Mouse (Mus musculus) mesoderm, embryonic 11.5 days (tissue): ENCODE results near the gene Grk2.
A peak's percentile ranks its signal among the peaks of the same experiment; 100 is the strongest.

Source experiments
- DNase-seq: peaks from one replicate; pipeline ENCODE4 v3.0.0-alpha.2; 2012; ENCODE audit warnings: low read depth, low spot score

Gene Grk2

DNA sequence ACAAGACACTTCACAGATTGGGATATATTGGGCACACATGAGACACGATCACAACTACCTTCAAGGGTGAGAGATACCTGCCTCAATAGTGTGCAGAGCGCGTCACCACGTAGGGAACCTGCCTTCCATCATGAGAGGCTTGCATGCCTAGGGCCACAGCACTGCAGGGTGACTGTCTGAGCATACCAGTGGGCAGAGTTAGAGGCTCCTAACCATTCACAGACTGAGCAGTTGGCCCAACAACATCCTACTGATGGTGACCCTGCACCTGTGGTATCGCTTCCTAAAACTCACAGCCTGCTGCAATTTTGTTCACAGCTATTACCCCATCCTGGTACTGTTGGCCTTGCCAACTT is 2.4 kb downstream of the Grk2 start:
- no peak for DNase-seq

DNA sequence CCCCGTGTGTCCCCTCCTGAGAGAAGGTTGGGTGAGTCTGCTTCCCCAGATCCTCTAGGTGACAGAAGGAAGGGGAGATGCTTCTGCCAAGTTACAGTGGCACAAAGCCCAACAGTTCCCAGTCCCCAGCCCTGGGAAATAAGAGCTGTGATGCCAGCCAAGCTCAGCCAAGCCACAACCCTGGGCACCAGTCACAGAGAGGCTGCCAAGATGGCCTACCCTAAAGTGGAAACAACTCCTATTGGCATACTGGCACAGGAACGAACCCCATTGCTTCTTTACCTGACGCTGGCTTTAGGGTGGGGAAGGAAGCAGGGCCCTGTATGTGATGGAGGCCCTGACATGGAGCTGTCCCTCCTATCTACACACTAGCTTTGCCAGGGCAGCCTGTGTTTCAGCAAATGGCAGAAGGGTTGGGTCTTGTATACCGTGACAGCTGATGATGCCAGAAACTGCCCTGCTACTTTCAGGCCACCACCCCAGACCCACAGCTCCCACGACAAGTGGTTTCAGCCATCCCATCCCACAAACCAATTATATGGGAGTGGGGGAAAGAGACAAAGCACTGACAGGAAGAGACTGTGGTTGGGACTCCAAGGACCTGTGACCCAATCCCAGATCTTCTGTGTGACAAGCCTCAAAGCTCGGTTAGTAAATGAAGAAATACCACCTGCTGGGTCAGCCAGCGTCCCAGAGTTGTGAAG is 2.9 kb downstream of the Grk2 start:
- no peak for DNase-seq

DNA sequence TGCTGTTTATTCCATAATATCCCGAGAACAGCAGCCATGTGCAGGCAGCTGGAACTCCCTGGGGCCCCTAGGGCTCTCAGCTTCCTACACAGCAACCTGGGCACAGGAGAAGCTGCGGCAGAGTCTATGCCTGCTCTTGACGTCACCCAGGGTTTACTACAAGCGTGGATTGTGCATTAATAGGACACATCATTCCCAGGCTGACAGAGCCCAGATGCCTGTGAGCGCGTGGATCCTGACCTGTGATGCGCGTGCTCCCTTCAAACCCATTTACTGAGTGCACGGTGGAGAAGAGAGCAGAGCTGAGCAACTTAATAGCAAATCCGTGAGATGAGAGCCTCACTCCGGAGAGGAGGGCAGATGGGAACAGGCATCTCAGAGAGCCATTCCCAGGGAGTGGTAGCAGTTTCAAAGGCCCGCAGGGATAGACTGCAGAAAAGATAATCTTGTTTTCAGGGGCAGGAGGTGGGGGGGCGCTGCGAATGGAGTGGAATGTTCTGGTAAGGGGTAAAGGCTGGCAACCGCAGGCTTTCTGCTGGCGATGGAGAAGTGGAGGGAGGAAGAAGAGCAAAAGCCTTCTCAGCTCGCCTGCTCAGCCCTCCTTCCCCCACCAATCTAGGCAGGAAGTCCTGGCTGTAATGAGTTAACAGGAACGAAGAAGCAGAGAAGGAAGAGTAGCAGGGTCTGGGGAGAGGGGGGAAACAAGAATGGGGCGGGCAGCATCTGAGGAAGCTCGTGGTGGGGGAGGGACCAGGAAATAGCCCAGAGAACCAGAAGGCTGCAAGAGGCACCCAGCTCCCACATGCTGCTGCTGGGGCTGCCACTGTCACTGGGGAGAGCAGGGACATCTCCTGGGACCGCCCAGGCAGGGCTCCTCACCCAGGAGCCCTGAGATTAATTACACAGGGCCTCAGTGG is 4.0 kb downstream of the Grk2 start:
- no peak for DNase-seq

DNA sequence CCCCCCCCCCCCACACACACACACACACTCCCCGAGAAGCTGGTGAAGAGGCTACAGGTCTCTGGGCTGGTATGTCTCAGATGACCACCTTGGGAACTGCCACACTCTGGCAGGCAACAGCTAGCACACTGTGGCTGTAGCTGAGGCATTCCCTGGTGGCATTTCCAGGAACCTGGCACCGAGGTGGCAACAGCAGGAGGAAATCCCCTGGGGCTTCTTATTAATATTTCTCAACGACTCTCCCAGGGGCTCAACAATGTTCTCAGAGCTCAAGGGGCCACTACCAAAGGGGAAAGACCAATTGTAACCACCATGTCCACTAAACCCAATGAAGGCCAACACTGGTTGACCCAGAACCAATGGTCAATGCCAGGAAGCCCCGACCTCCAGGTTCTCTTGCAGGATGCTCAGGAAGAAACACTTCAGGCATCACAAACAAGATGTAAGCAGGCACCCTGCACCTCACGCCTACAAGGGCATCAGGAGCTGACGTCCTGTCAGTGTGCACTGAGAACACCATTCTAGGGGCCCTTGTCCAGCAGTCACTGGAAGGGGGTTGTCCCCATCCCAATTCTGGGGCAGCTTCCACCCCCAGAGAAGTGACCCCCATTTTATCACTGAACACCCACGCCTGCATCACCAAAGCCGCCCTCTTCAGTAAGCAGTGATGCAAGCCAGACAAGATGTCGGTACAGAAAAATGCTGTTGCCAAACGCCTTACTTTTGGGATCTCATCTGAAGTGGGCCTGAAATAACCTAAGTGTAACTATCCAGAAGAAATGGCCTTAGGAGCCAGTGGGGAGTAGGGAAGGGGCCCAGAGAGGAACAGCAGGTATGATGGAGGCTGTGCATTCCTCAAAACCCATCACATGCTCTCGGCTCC is 4.9 kb downstream of the Grk2 start:
- DNase-seq = no peak

DNA sequence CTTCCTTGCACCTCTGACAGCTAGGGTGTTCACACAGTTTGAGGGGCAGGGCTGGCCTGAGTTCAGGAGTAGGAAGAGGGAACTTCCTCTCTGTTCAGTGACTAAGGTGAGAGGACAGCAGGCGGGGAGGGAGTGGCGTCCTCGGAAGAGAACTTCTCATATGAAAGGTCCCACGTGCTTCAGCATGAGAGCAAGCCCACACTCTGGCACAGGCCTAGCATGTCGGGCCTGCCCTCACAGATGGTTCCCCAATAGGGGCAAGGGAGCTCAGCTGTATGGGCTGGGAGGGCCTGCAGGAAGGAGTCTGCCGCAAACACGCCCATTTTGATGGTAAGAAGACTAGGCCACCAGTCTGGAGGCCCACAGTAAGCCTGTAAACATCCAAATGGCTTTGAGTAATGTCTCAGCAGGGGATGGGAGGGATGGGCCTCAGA is 5.7 kb downstream of the Grk2 start:
- no peak for DNase-seq

DNA sequence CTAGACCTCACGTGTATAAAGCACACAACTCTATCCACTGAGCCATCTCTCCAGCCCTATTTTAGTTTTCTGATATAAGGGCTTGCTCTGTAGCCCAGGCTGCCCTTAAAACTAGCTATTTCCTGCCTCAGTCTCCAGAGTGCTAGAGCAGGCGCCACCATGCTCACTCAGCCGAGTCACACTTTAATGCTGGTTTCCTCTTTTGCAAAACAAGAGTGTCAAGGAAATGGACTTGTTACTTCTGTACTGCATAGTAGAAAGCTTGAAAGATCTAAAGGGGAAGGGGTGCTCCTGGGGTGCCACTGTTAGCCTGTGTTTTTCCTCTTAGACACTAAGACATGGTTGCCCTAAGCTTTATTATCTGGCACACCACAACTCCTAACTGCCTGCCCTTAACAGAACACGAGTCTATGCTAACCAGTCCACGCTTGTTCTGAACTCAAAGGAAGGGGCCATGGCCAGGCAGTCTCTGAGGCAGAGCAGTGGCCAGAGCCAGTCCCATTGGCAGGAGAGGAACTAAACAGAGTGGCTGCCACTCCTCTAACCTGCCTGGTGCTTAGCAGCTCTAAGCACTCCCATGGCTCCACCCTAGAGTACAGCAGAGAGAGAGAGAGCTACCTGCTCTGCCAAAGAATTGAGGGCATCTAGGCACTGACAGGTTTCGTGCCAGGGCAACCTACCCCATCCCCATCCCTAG is 6.3 kb downstream of the Grk2 start:
- DNase-seq = no peak

DNA sequence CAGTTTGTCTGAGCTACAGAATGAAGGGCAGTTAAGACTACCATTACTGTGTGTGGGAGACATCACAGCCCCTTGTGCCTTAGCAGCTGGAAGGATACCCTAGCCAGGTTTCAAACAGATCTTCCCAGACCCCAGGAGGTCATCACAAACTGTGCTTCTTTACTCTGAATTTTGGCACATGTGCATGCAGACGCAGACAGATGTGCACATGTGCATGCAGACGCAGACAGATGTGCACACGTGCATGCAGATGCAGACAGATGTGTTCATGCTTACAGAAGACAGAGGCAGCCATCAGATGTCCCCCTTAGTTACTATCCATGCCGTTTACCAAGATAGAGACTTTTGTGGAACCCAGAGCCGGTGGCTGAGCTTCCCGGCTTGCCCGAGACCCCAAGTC is 6.9 kb downstream of the Grk2 start:
- no peak for DNase-seq

DNA sequence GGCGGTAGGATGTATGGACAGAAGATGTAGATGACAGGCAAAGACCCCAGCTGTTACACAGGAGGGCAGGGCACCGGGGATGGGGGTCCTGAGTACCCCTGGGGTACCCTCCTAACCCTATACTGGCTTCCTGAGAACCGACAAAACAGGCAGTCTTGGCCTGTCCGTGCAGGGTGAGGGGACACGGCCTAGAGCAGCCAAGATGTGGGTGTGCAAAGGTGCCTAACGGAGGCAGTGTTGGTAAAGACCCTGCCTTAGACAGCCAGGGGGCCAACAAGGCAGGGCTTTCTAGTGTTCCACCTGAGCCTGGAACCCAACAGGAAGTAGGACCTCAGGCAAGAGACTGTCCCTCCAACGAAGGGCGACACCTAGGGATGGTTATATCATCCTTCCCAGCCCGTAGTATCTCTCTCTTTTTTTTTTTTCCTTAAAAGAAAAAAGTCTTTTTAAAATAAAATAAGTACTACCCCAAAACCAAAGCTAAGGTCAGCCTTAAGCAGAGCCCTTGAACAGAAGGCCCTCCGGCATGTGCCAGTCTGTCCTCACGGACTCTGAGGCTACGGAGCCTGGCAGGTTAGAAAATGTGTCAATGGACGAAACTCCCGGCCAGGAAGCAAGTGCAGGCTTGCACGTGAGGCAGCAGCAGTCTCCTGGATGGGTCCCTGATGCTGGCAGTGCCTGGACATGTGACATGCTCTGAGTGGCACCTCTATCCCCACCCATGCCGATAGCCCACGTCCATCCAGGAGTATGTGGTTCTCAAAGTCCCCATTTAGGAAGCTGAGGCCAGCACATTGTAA is 7.5 kb downstream of the Grk2 start:
- DNase-seq = no peak

DNA sequence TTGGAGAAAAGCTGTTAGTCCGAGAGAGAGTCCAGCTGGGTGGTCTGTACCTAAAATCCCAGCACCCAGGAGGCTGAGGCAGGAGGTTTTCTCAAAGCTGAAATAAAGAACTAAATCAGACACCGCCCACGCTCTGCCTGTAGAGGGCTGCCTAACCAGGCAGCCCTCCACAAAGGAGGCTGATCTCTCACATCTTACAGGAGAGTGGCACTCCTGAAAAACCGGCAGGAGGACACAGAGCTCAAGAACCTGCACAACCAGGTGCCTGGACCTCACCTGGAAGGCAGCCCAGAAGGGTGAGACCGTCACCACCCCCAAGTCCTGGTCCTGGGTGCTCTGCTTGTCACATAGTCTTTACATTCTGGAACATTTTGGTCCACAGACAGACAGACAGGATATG is 8.2 kb downstream of the Grk2 start:
- no peak for DNase-seq

DNA sequence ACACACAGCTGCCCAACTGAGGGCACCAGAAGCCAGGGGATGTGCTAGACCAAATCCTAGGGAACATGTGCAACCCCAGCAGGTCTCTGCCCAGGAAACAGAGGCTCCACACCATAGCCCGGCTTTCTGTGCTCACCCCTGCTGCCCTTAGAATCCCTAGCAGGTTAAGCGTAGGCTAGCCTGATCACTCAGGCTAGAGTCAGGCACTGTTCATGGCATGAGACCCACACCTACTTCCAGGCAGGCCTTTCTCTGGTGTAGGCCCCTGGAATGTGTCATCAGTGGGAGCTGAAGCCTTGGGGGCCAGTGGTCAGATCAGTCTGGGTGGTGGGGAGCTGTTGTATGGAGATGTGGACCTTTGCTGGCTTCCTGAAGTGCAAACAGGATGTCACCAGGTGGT is 9.4 kb downstream of the Grk2 start:
- no peak for DNase-seq

DNA sequence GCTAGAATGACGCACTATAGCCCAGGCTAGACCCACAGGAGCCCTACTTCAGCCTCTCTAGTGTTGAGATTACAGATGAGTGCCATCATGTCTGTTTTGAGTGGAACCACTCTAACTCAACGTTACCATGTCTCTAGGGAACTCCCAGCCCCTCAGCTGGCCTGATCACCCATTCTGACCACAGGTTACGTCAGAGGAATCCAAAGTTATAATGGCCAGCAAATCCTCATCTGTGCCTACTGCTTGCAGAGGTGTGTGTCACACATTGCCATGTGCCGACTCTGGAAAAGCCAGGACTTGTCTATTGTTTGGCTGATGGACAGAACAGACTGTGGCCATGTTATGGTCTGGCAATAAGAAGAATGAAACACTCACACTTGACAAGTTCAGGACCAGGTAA is 10.6 kb downstream of the Grk2 start:
- DNase-seq = no peak

DNA sequence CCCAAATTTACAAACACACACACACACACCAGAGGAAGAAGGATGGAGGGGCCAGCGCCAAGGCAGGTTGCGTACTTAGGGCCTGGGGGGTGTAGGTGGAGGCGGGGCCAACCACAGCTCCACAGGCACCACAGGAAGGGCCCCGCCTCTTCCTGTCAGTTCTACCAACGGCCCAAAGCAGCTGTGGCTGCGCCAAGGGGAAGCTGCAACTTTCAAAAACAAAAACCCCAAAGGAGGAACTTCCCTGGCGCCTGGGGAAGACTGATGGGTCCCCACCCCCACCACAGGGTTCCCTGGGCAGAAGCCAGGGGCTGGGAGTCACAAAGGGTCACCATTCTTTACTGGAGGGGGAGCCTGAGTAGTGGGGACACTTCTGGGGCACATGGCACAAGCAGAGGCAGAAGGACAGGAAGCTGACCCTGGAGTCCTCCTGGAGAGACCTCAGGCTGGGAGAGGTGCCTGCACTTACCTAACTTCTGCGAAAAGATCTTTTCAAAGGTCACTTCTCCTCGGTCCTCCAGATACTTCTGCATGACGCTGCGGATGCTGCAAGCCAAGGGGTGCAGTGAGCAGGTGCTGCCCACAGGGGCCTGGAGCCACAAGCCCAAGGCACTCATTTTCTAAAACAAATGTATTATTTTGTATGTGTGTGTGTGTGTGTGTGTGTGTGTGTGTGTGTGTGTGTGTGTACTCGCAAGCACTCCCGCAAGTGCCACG is 11.5 kb downstream of the Grk2 start:
- DNase-seq = no peak

DNA sequence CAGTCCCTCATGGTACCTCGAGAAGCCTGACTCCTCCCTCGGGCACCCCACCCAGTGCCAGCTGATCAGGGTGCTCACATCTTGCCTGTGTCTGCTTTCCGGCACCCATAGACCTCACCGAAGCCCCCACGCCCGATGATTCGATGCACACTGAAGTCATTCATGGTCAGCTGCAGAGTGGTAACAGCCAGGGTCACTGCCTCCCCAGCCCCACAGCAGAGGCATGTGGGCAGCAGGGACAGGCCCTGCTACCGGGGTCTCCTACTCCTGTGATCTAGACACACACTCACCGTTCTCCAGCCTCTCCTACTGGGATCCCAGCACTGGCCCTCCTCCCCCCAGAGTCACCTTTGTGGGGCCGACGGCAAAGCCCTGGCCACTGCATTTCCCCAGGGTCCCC is 14.9 kb downstream of the Grk2 start:
- DNase-seq = no peak

DNA sequence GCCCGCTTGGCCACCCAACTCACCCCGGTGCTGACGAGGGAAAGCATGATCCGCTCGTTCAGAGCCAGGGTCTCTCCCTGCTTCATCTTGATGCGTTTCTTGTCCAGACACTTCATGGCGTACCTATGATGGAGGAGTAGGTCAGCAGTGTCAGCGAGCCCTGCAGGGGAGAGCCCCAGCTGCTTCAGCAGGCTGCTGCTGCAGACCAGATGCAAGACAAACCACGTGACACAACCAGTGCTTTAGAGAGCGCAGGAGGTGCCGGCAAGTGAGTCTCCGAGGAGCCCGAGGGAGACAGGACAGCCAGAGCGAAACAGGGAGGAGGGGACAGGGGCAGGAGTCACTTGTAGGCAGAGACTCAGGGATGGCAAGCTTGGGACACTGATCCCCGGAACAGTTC is 15.3 kb downstream of the Grk2 start:
- DNase-seq = no peak

DNA sequence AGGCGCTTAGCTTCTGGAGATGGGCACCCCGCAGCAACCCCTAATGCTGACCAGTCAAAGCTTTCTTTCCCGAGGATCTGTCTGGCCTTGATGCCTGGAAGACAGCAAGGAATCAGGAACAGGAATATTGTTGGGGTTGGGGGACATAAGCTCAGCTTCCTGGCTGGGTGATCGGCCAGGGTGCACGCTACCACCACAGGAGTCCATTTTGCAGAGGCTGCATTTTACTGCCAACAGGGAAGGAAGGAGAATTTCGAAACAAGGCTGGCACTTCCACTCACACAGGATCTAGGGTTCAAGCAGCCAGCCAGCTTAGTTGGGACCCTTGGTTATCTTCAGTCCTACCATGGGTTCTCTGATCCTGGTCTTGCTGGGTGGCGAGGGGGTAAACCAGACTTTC is 22.4 kb downstream of the Grk2 start:
- DNase-seq = no peak

DNA sequence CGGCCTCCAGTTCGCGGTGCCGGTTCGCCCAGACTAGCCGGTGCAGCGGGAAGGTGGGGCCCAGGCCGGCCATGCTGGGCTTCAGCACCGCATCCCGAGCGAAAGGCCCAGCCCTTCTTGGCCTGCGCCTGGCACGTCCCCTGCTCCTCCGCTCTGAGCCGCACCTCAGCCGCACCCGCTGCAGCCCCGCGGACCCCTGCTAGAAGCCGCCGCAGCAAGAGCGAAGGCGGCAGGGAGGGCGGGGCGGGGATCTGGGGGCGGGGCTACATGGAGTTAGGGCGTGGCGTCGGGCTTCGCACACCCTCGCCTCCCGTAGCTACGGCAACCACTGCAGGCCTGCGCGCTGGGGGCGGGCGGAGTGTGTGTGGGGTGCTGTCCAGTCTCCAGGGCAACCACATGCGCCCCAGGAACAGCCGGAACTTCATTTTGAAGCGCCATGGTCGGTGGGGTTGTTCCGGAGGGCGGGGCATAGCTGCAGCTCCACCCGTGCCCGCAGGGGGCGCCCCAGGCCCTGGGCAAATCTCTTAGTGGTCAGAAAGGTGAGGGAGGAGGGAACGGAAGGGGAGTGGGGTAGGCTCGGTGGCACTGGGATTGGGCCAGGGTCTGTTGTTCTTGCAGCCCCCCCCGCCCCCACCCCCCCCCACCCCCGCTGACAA is 23.0 kb downstream of the Grk2 start, which contains the start of gene Ankrd13d:
Gene Ankrd13d (minus strand): TSS at position 240 of the 656 bp plus-strand sequence.
- peak; percentile 89 for DNase-seq

DNA sequence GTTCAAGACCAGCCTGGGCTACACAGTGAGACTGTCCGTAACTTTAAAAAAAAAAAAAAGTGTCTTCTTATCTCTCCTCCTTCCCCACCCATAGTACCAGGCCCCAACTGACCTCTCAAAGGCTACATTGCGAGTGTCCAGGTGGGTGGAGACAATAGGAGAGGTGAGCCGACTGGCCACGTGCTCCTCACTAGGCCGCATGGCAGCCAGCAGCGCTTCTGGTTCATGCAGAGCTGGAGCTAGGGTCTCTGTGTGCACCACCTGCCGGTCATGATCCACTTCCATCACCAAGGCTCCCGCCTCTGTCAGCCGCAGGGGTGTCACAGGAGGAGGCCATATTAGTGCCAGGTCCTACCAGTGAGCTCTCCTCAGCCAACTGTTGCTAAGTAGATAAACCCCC is 25.6 kb downstream of the Grk2 start:
- no peak for DNase-seq

DNA sequence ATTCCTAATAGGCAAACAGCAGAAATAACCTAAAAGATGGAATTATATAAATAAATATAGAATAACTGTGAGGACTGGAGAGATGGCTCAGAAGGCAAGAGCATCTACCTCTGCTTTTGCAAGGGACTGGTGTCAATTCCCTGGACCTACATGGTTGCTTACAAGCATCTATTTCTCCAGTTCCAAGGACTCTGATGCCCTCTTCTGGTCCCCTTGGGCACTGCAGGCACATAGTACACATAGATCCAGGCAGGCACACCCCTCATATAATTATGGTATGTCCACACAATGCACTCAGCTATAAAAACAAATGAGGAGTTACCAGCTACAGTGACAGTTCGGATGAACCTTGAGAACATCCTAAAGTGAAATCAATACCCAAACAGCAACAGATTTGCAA is 26.5 kb downstream of the Grk2 start:
- DNase-seq = no peak

DNA sequence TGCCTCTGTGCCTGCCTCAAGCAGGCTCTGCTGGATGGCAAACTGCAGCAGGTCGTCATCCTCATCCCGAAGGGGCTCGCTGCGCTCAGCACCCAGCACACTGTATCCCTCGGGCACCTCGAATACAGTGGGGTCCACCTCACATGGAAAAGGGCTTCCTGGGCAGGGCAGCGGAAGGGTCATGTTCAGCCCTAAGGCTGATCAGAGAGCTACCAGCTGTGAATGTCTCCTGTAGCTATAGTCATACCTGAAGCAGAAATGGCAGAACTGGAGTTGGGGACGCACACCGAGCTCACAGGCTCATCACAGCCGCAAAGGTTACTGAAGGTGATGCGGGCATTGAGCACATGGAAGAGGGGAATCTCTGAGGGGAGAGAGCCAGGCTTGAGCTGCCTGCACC is 35.0 kb downstream of the Grk2 start:
- no peak for DNase-seq
